Mouse (Mus musculus): ENCODE results near the gene Ablim1. TPM values are rescaled to one million over a fixed set of nuclear protein-coding genes. Genes with fewer than 3 reads are reported as not detected.

Gene Ablim1
- polyA plus RNA-seq, 1 experiment from 2014 or later: 48.0 TPM

- WGBS: 93% methylated on average over 12 of the region's 12 CpGs
- no peak overlapping the region for H3K4me3 ChIP-seq
- H3K9me3 ChIP-seq: no peaks in the 10 kb centered on the region
- H3K36me3 ChIP-seq: no peaks in the 10 kb centered on the region
- peaks cover 17% of the 10 kb centered on the region for H3K27me3 ChIP-seq
- peaks cover 19% of the 10 kb centered on the region for H3K4me1 ChIP-seq (replicated peaks)
- no peak for ATAC-seq (ENCODE audit: low read depth)
- H3K4me2 ChIP-seq: no peak overlapping the region
- H3K9ac ChIP-seq: no peak overlapping the region
- no peak overlapping the region for H3K27ac ChIP-seq (replicated peaks)
These were observed 121.3 kb downstream of the Ablim1 start for GRCm38 (mm10) chr19:57193382-57193781.

- H3K9me3 ChIP-seq: no peaks in the 10 kb centered on the region
- WGBS: 93% methylated on average over 1 of the region's 1 CpGs
- H3K4me1 ChIP-seq (replicated peaks): no peaks in the 10 kb centered on the region
- no peak overlapping the region for H3K4me2 ChIP-seq
- H3K36me3 ChIP-seq: no peaks in the 10 kb centered on the region
- H3K4me3 ChIP-seq: no peak overlapping the region
- no peak overlapping the region for H3K9ac ChIP-seq
- peaks cover 11% of the 10 kb centered on the region for H3K27me3 ChIP-seq
- no peak for ATAC-seq (ENCODE audit: low read depth)
- H3K27ac ChIP-seq (replicated peaks): no peak overlapping the region
These were observed 123.6 kb downstream of the Ablim1 start for GRCm38 (mm10) chr19:57191109-57191508.

GRCm38 (mm10) chr19:57189427-57189826, 125.3 kb downstream of the Ablim1 start:
- no peak for ATAC-seq (ENCODE audit: low read depth)
- Histone ChIP-seq H3K36me3 (no peaks in the 10 kb centered on the region), H3K4me1 (replicated peaks) (no peaks in the 10 kb centered on the region), H3K27ac (replicated peaks) (no peak overlapping the region), H3K9ac (no peak overlapping the region), H3K4me3 (no peak overlapping the region), H3K27me3 (no peaks in the 10 kb centered on the region), H3K9me3 (no peaks in the 10 kb centered on the region), H3K4me2 (no peak overlapping the region)
- WGBS: 80% methylated on average over 5 of the region's 5 CpGs

- no peak overlapping the region for H3K9ac ChIP-seq
- ATAC-seq (ENCODE audit: low read depth): no peak
These were observed 126.2 kb downstream of the Ablim1 start for GRCm38 (mm10) chr19:57188553-57188952.

GRCm38 (mm10) chr19:57185021-57185420, 129.7 kb downstream of the Ablim1 start:
- Histone ChIP-seq H3K4me1 (replicated peaks) (peaks cover 5% of the 10 kb centered on the region; the same call in 1 of the 2 replicates), H3K27me3 (no peaks in the 10 kb centered on the region), H3K9me3 (no peaks in the 10 kb centered on the region), H3K36me3 (no peaks in the 10 kb centered on the region), H3K4me3 (no peak overlapping the region), H3K9ac (no peak overlapping the region), H3K27ac (replicated peaks) (no peak overlapping the region), H3K4me2 (no peak overlapping the region)
- no peak for ATAC-seq (ENCODE audit: low read depth)
- WGBS: 88% methylated on average over 3 of the region's 3 CpGs

More at GRCm38 (mm10) chr19:57188553-57188952, 126.2 kb downstream of the Ablim1 start:
- Histone ChIP-seq H3K4me3 (no peak overlapping the region), H3K4me1 (replicated peaks) (no peaks in the 10 kb centered on the region), H3K27ac (replicated peaks) (no peak overlapping the region), H3K27me3 (no peaks in the 10 kb centered on the region), H3K36me3 (no peaks in the 10 kb centered on the region), H3K4me2 (no peak overlapping the region), H3K9me3 (no peaks in the 10 kb centered on the region)
- 72% methylated on average over 4 of the region's 4 CpGs for WGBS

- Histone ChIP-seq H3K4me1 (replicated peaks) (peaks cover 6% of the 10 kb centered on the region; the same call in 1 of the 2 replicates), H3K36me3 (no peaks in the 10 kb centered on the region), H3K27ac (replicated peaks) (no peak overlapping the region), H3K4me2 (no peak overlapping the region), H3K9ac (no peak overlapping the region), H3K9me3 (no peaks in the 10 kb centered on the region), H3K4me3 (no peak overlapping the region), H3K27me3 (no peaks in the 10 kb centered on the region)
- no peak for ATAC-seq (ENCODE audit: low read depth)
- WGBS: 88% methylated on average over 13 of the region's 13 CpGs
These were observed 131.6 kb downstream of the Ablim1 start for GRCm38 (mm10) chr19:57182938-57183720.

- no peak for ATAC-seq (ENCODE audit: low read depth)
These were observed 132.7 kb downstream of the Ablim1 start for GRCm38 (mm10) chr19:57181852-57182528.

GRCm38 (mm10) chr19:57181317-57181716, 133.4 kb downstream of the Ablim1 start:
- no peak for ATAC-seq (ENCODE audit: low read depth)
- 92% methylated on average over 6 of the region's 6 CpGs for WGBS

More at GRCm38 (mm10) chr19:57181852-57182528, 132.7 kb downstream of the Ablim1 start:
- Histone ChIP-seq H3K27ac (replicated peaks) (no peak overlapping the region), H3K27me3 (no peaks in the 10 kb centered on the region), H3K9me3 (no peaks in the 10 kb centered on the region), H3K9ac (no peak overlapping the region), H3K4me1 (replicated peaks) (peaks cover 6% of the 10 kb centered on the region; the same call in 1 of the 2 replicates), H3K4me3 (no peak overlapping the region), H3K36me3 (no peaks in the 10 kb centered on the region), H3K4me2 (no peak overlapping the region)
- 92% methylated on average over 10 of the region's 10 CpGs for WGBS

GRCm38 (mm10) chr19:57180908-57181307, 133.8 kb downstream of the Ablim1 start:
- no peak overlapping the region for H3K4me2 ChIP-seq
- no peak overlapping the region for H3K4me3 ChIP-seq
- H3K4me1 ChIP-seq (replicated peaks): peaks cover 6% of the 10 kb centered on the region; the same call in 1 of the 2 replicates
- no peaks in the 10 kb centered on the region for H3K27me3 ChIP-seq
- no peak for ATAC-seq (ENCODE audit: low read depth)
- no peak overlapping the region for H3K27ac ChIP-seq (replicated peaks)
- H3K9me3 ChIP-seq: no peaks in the 10 kb centered on the region
- no peak overlapping the region for H3K9ac ChIP-seq
- WGBS: 76% methylated on average over 3 of the region's 3 CpGs
- H3K36me3 ChIP-seq: no peaks in the 10 kb centered on the region

More at GRCm38 (mm10) chr19:57181317-57181716, 133.4 kb downstream of the Ablim1 start:
- Histone ChIP-seq H3K9me3 (no peaks in the 10 kb centered on the region), H3K27me3 (no peaks in the 10 kb centered on the region), H3K4me2 (no peak overlapping the region), H3K27ac (replicated peaks) (no peak overlapping the region), H3K4me1 (replicated peaks) (peaks cover 6% of the 10 kb centered on the region; the same call in 1 of the 2 replicates), H3K9ac (no peak overlapping the region), H3K4me3 (no peak overlapping the region), H3K36me3 (no peaks in the 10 kb centered on the region)

GRCm38 (mm10) chr19:57180333-57180732, 134.4 kb downstream of the Ablim1 start:
- no peak overlapping the region for H3K4me2 ChIP-seq
- H3K27me3 ChIP-seq: no peaks in the 10 kb centered on the region
- peaks cover 6% of the 10 kb centered on the region; the same call in 1 of the 2 replicates for H3K4me1 ChIP-seq (replicated peaks)
- H3K9me3 ChIP-seq: no peaks in the 10 kb centered on the region
- H3K36me3 ChIP-seq: no peaks in the 10 kb centered on the region
- H3K9ac ChIP-seq: no peak overlapping the region
- ATAC-seq (ENCODE audit: low read depth): no peak; the same call in 1 of the 2 replicates
- H3K27ac ChIP-seq (replicated peaks): no peak overlapping the region
- WGBS: 73% methylated on average over 9 of the region's 9 CpGs
- no peak overlapping the region for H3K4me3 ChIP-seq

- Histone ChIP-seq H3K4me3 (no peak overlapping the region), H3K9me3 (no peaks in the 10 kb centered on the region), H3K36me3 (no peaks in the 10 kb centered on the region), H3K4me2 (no peak overlapping the region), H3K27ac (replicated peaks) (no peak overlapping the region), H3K27me3 (no peaks in the 10 kb centered on the region), H3K4me1 (replicated peaks) (peaks cover 6% of the 10 kb centered on the region; the same call in 1 of the 2 replicates), H3K9ac (no peak overlapping the region)
- ATAC-seq (ENCODE audit: low read depth): no peak
- WGBS: 85% methylated on average over 7 of the region's 7 CpGs
These were observed 135.4 kb downstream of the Ablim1 start for GRCm38 (mm10) chr19:57179269-57179668.

- no peaks in the 10 kb centered on the region for H3K27me3 ChIP-seq
- H3K9me3 ChIP-seq: no peaks in the 10 kb centered on the region
- no peak for ATAC-seq (ENCODE audit: low read depth)
- 71% methylated on average over 6 of the region's 6 CpGs for WGBS
- H3K36me3 ChIP-seq: no peaks in the 10 kb centered on the region
- H3K27ac ChIP-seq (replicated peaks): no peak overlapping the region
- no peak overlapping the region for H3K4me3 ChIP-seq
- H3K9ac ChIP-seq: no peak overlapping the region
- no peak overlapping the region for H3K4me2 ChIP-seq
- H3K4me1 ChIP-seq (replicated peaks): peaks cover 6% of the 10 kb centered on the region; the same call in 1 of the 2 replicates
These were observed 137.4 kb downstream of the Ablim1 start for GRCm38 (mm10) chr19:57177334-57177733.
